Comparison of ENCODE assay signal across 17 mouse cellular contexts in the genomic region with DNA sequence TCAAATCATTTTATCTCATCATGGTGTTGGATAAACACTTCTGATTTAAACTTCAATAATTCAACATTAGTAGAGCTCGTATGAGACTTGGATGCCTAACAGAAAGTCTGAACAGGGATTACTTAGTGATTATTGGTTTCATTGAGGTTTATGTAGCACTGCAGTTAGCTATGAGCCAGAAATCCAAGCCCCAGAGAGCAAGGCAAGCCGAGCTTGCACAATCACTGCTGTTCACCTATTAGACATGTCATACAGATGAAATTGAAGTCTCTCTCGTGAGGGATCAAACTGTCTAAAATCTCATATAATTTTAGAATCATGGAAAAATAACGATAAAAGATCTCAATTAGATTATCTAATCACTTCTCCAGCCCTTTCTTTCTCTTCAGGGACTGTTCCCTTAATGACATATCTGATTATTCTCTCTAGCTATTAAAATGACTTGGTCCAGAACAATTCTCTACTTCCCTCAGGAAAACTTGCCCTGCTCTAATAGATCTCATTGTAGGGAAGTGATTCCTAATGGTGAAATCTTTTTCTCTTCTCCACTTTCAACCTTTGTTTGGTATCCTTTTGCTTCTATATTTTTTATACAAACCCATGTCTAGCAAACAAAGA.
DNase-seq lines count a peak whose midpoint lies in the region; ATAC-seq and TF ChIP-seq lines count a peak whose summit lies in the region.
"Had no signal": no experiment of that assay in that cellular context is flagged by ENCODE, and none has a peak within 500 bp of the region (broad histone marks: within the 10 kb centered on the region; RNA-seq: fewer than 3 reads in every experiment).

No protein-coding gene starts in this region.

- no peak overlapping the region for H3K27ac ChIP-seq in hindbrain, embryonic 14.5 days
- H3K27ac ChIP-seq in hindbrain, embryonic 11.5 days (ENCODE audit: low read depth, low read length) = no peak overlapping the region
- no peak overlapping the region for H3K27ac ChIP-seq in midbrain, postnatal 0 days (ENCODE audit: low read depth, low read length)
- H3K27ac ChIP-seq in midbrain, embryonic 11.5 days (ENCODE audit: low read depth, low read length) = no peak overlapping the region
- no peak overlapping the region for H3K27ac ChIP-seq in hindbrain, postnatal 0 days
- H3K27ac ChIP-seq: forebrain, embryonic 12.5 days; intestine, embryonic 15.5 days had no signal

- no peaks in the 10 kb centered on the region for H3K9me3 ChIP-seq in hindbrain, embryonic 14.5 days (ENCODE audit: control insufficient read depth, low read length)
- H3K9me3 ChIP-seq in hindbrain, embryonic 11.5 days (ENCODE audit: control insufficient read depth, low read length) = no peaks in the 10 kb centered on the region
- H3K9me3 ChIP-seq in midbrain, postnatal 0 days (ENCODE audit: low read length) = no peaks in the 10 kb centered on the region
- no peaks in the 10 kb centered on the region for H3K9me3 ChIP-seq in midbrain, embryonic 11.5 days (ENCODE audit: control insufficient read depth, low read length)
- no peaks in the 10 kb centered on the region for H3K9me3 ChIP-seq in hindbrain, postnatal 0 days (ENCODE audit: low read length)
- H3K9me3 ChIP-seq: forebrain, embryonic 12.5 days; heart, embryonic 12.5 days; intestine, embryonic 15.5 days had no signal

- no peaks in the 10 kb centered on the region for H3K27me3 ChIP-seq in hindbrain, embryonic 14.5 days (ENCODE audit: control insufficient read depth, insufficient read depth, low read length)
- H3K27me3 ChIP-seq in hindbrain, embryonic 11.5 days (ENCODE audit: control insufficient read depth, insufficient read depth, low read length) = no peaks in the 10 kb centered on the region
- no peaks in the 10 kb centered on the region for H3K27me3 ChIP-seq in midbrain, postnatal 0 days (ENCODE audit: insufficient read depth, low read length)
- no peaks in the 10 kb centered on the region for H3K27me3 ChIP-seq in midbrain, embryonic 11.5 days (ENCODE audit: control insufficient read depth, insufficient read depth, low read length)
- no peaks in the 10 kb centered on the region for H3K27me3 ChIP-seq in hindbrain, postnatal 0 days (ENCODE audit: insufficient read depth, low read length)
- H3K27me3 ChIP-seq: CH12.LX; forebrain, embryonic 12.5 days; heart, embryonic 12.5 days; intestine, embryonic 15.5 days had no signal

- WGBS in hindbrain, embryonic 14.5 days = 58% methylated on average over 4 of the region's 4 CpGs
- WGBS in hindbrain, embryonic 11.5 days = 77% methylated on average over 4 of the region's 4 CpGs
- WGBS in midbrain, postnatal 0 days = 58% methylated on average over 4 of the region's 4 CpGs
- WGBS in midbrain, embryonic 11.5 days = 80% methylated on average over 4 of the region's 4 CpGs
- WGBS in hindbrain, postnatal 0 days = 58% methylated on average over 4 of the region's 4 CpGs

- H3K4me1 ChIP-seq in hindbrain, embryonic 14.5 days (replicated peaks; ENCODE audit: control insufficient read depth, insufficient read depth, low read length) = no peaks in the 10 kb centered on the region
- H3K4me1 ChIP-seq in hindbrain, embryonic 11.5 days (replicated peaks; ENCODE audit: control insufficient read depth, insufficient read depth, low read length) = no peaks in the 10 kb centered on the region
- H3K4me1 ChIP-seq in midbrain, postnatal 0 days (ENCODE audit: insufficient read depth, low read length) = no peaks in the 10 kb centered on the region
- no peaks in the 10 kb centered on the region for H3K4me1 ChIP-seq in midbrain, embryonic 11.5 days (ENCODE audit: control insufficient read depth, insufficient read depth, low read length)
- no peaks in the 10 kb centered on the region for H3K4me1 ChIP-seq in hindbrain, postnatal 0 days (ENCODE audit: insufficient read depth, low read length)
- H3K4me1 ChIP-seq: forebrain, embryonic 12.5 days; heart, embryonic 12.5 days; intestine, embryonic 15.5 days had no signal

- ATAC-seq in hindbrain, embryonic 14.5 days (ENCODE audit: low FRiP score) = peak; percentile 80
- ATAC-seq in hindbrain, embryonic 11.5 days (ENCODE audit: low FRiP score) = no peak
- ATAC-seq in midbrain, postnatal 0 days (ENCODE audit: low FRiP score) = no peak
- ATAC-seq in midbrain, embryonic 11.5 days (ENCODE audit: low FRiP score) = no peak
- ATAC-seq in hindbrain, postnatal 0 days = 0 out of 2 replicates have a peak, but pooled peaks have one; percentile 53
- ATAC-seq: activated CD4-positive, CD25-positive, alpha-beta regulatory T cell, adult 4 months; forebrain, embryonic 16.5 days; intestine, embryonic 15.5 days; Patski had no signal

- no peak overlapping the region for H3K4me3 ChIP-seq in hindbrain, embryonic 14.5 days (replicated peaks; ENCODE audit: low read length)
- no peak overlapping the region for H3K4me3 ChIP-seq in hindbrain, embryonic 11.5 days (ENCODE audit: low read depth, low read length)
- H3K4me3 ChIP-seq in midbrain, postnatal 0 days (ENCODE audit: low read depth, low read length) = no peak overlapping the region
- no peak overlapping the region for H3K4me3 ChIP-seq in midbrain, embryonic 11.5 days (ENCODE audit: low read depth, low read length)
- no peak overlapping the region for H3K4me3 ChIP-seq in hindbrain, postnatal 0 days (ENCODE audit: low read length)
- H3K4me3 ChIP-seq: forebrain, embryonic 12.5 days; heart, embryonic 12.5 days; intestine, embryonic 15.5 days had no signal

- no peak overlapping the region for H3K9ac ChIP-seq in hindbrain, embryonic 14.5 days
- H3K9ac ChIP-seq in hindbrain, embryonic 11.5 days (ENCODE audit: low read depth, low read length) = no peak overlapping the region
- H3K9ac ChIP-seq in midbrain, postnatal 0 days (replicated peaks; ENCODE audit: low read length, poor library complexity, severe bottlenecking) = no peak overlapping the region
- no peak overlapping the region for H3K9ac ChIP-seq in midbrain, embryonic 11.5 days (ENCODE audit: low read length)
- no peak overlapping the region for H3K9ac ChIP-seq in hindbrain, postnatal 0 days (replicated peaks; ENCODE audit: low read length)
- H3K9ac ChIP-seq: forebrain, embryonic 12.5 days; heart, embryonic 12.5 days; intestine, embryonic 15.5 days had no signal

- no peak for TF ChIP-seq CTCF in midbrain, postnatal 0 days (IDR thresholded peaks at IDR 0.05)
- TF ChIP-seq CTCF in hindbrain, postnatal 0 days (IDR thresholded peaks at IDR 0.05; ENCODE audit: low read depth) = no peak

- no peak for DNase-seq in hindbrain, embryonic 14.5 days (ENCODE audit: low spot score)
- no peak for DNase-seq in hindbrain, embryonic 11.5 days (ENCODE audit: low spot score)
- peak; percentile 26 for DNase-seq in midbrain, postnatal 0 days (ENCODE audit: low spot score)
- no peak for DNase-seq in midbrain, embryonic 11.5 days (ENCODE audit: low spot score, missing footprints)
- DNase-seq in hindbrain, postnatal 0 days (ENCODE audit: low spot score) = peak; percentile 15
- DNase-seq in gastrocnemius, postnatal 10 days = no peak
- DNase-seq: adrenal gland, postnatal 14 days; cerebellum, adult 18-20 months; cerebellum, postnatal 10 days; gastrocnemius, postnatal 25 days had no signal

- no peaks in the 10 kb centered on the region for H3K36me3 ChIP-seq in hindbrain, embryonic 14.5 days (replicated peaks; ENCODE audit: control insufficient read depth, insufficient read depth)
- no peaks in the 10 kb centered on the region for H3K36me3 ChIP-seq in hindbrain, embryonic 11.5 days (ENCODE audit: control insufficient read depth, insufficient read depth, low read length)
- no peaks in the 10 kb centered on the region for H3K36me3 ChIP-seq in midbrain, postnatal 0 days (ENCODE audit: insufficient read depth, low read length)
- no peaks in the 10 kb centered on the region for H3K36me3 ChIP-seq in midbrain, embryonic 11.5 days (ENCODE audit: control insufficient read depth, insufficient read depth, low read length)
- no peaks in the 10 kb centered on the region for H3K36me3 ChIP-seq in hindbrain, postnatal 0 days (ENCODE audit: insufficient read depth, low read length)
- H3K36me3 ChIP-seq: forebrain, embryonic 12.5 days; heart, embryonic 12.5 days; intestine, embryonic 15.5 days had no signal

- no peak overlapping the region for H3K4me2 ChIP-seq in hindbrain, embryonic 14.5 days (replicated peaks)
- no peak overlapping the region for H3K4me2 ChIP-seq in hindbrain, embryonic 11.5 days (replicated peaks; ENCODE audit: low read depth, low read length)
- no peak overlapping the region for H3K4me2 ChIP-seq in midbrain, postnatal 0 days (ENCODE audit: low read depth, low read length, poor library complexity, severe bottlenecking)
- no peak overlapping the region for H3K4me2 ChIP-seq in midbrain, embryonic 11.5 days
- no peak overlapping the region for H3K4me2 ChIP-seq in hindbrain, postnatal 0 days (ENCODE audit: low read depth, low read length)
- H3K4me2 ChIP-seq: forebrain, embryonic 12.5 days; heart, embryonic 12.5 days; intestine, embryonic 15.5 days had no signal

Comparison
In these comparisons a context has a peak if more than half of its experiments do, and no peak if none do; other contexts are left out.
1. ATAC-seq: peak in hindbrain, embryonic 14.5 days (single experiment) and hindbrain, postnatal 0 days (single experiment); none in hindbrain, embryonic 11.5 days (single experiment), midbrain, postnatal 0 days (single experiment) and midbrain, embryonic 11.5 days (single experiment).
2. DNase-seq: peak in midbrain, postnatal 0 days (single experiment) and hindbrain, postnatal 0 days (single experiment); none in hindbrain, embryonic 14.5 days (single experiment), hindbrain, embryonic 11.5 days (single experiment), midbrain, embryonic 11.5 days (single experiment) and gastrocnemius, postnatal 10 days (single experiment).